19 mouse cellular contexts compared by ENCODE assay signal in the genomic region with DNA sequence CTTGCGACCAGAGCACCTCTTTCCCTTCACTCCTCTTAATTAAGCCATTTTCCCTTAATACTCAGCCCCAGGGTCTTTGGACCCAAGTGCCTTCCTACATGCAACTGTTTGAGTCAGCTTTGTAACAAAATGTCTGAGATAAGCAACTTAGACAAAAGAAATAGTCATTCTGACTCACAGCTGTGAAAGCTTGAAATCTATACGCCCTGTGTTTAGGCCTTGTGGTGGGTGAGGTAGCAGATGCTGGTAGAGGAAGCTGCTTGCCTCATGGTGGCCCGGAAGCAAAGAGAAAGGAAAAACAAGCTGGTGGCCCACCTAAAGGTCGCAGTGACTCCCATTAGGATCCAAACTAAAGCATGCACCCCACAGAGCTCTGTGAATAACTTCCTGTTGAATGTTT.
"Had no signal": no experiment of that assay in that cellular context is flagged by ENCODE, and none has a peak within 500 bp of the region (broad histone marks: within the 10 kb centered on the region; RNA-seq: fewer than 3 reads in every experiment).

No protein-coding gene starts in this region.

- H3K9me3 ChIP-seq: liver, embryonic 12.5 days; midbrain, embryonic 10.5 days; neural tube, embryonic 12.5 days; stomach, embryonic 15.5 days had no signal

- H3K4me1 ChIP-seq: liver, embryonic 12.5 days; neural tube, embryonic 12.5 days; stomach, embryonic 15.5 days had no signal

- ATAC-seq: liver, embryonic 12.5 days; midbrain, embryonic 16.5 days had no signal

- H3K27ac ChIP-seq: liver, embryonic 12.5 days; liver, embryonic 14.5 days; midbrain, embryonic 10.5 days; neural tube, embryonic 12.5 days; stomach, embryonic 15.5 days had no signal

- H3K4me2 ChIP-seq: liver, embryonic 12.5 days; lung, embryonic 14.5 days; neural tube, embryonic 12.5 days; stomach, embryonic 15.5 days had no signal

- H3K27me3 ChIP-seq: liver, embryonic 12.5 days; stomach, embryonic 15.5 days had no signal

- H3K36me3 ChIP-seq: liver, embryonic 12.5 days; midbrain, embryonic 10.5 days; neural tube, embryonic 12.5 days; stomach, embryonic 15.5 days had no signal

- DNase-seq: lung, adult 18-20 months; lung, embryonic 14.5 days; lung, postnatal 10 days; lung, postnatal 4 days; midbrain, embryonic 14.5 days; retina, postnatal 1 day; right cerebral cortex, adult 18-20 months; right cerebral cortex, postnatal 25 days; right cerebral cortex, postnatal 4 days; spleen, adult 18-20 months; thymus, adult 18-20 months; thymus, postnatal 14 days; thymus, postnatal 36 days had no signal

- H3K4me3 ChIP-seq: liver, embryonic 12.5 days; midbrain, embryonic 10.5 days; neural tube, embryonic 12.5 days; stomach, embryonic 15.5 days had no signal

- H3K9ac ChIP-seq: liver, embryonic 12.5 days; liver, embryonic 14.5 days; lung, embryonic 14.5 days; neural tube, embryonic 12.5 days; stomach, embryonic 15.5 days had no signal
